Mouse (Mus musculus) MEL (cell line): ENCODE results near the gene Med31. TPM values are rescaled to one million over a fixed set of nuclear protein-coding genes. Genes with fewer than 3 reads are reported as not detected.

Experiments used
- DNase-seq: peaks from one replicate; pipeline ENCODE4 v3.0.0; 2011; ENCODE audit warnings: low read depth, low spot score
- H3K27ac ChIP-seq: 2 replicates; pipeline ENCODE4 v1.5.1; 2012; ENCODE audit warnings: low read depth, mild to moderate bottlenecking, control low read depth, low read length, moderate library complexity; ENCODE audit not compliant: control insufficient read depth
- H3K27me3 ChIP-seq, 2 experiments: fragments of 150-350 bp in 1 of 2; sonication (generic) in 1 of 2; 2 replicates each; pipeline ENCODE4 v1.6.1; 2012; ENCODE audit warnings: low read length in 2 of 2, mild to moderate bottlenecking in 2 of 2, improper control_type of control experiment in 1 of 2, moderate library complexity in 1 of 2; ENCODE audit not compliant: insufficient read depth in 2 of 2, control insufficient read depth in 1 of 2
- H3K36me3 ChIP-seq, 2 experiments: 2 replicates each; pipeline ENCODE4 v1.6.1; 2012 to 2014; ENCODE audit warnings: low read length in 2 of 2, improper control_type of control experiment in 1 of 2, inconsistent platforms in 1 of 2, mild to moderate bottlenecking in 1 of 2; ENCODE audit not compliant: insufficient read depth in 2 of 2, control insufficient read depth in 1 of 2
- H3K4me1 ChIP-seq, 2 experiments: fragments of 150-350 bp in 1 of 2; sonication (generic) in 1 of 2; 2 replicates each; pipeline ENCODE4 v1.6.1; 2012; ENCODE audit warnings: low read length in 2 of 2, improper control_type of control experiment in 1 of 2, mild to moderate bottlenecking in 1 of 2; ENCODE audit not compliant: insufficient read depth in 2 of 2, control insufficient read depth in 1 of 2
- H3K4me3 ChIP-seq, 2 experiments: fragments of 150-350 bp in 1 of 2; sonication (generic) in 1 of 2; 2 replicates each; pipeline ENCODE4 v1.5.1; 2012; ENCODE audit warnings: low read depth in 2 of 2, low read length in 2 of 2, mild to moderate bottlenecking in 2 of 2, moderate library complexity in 2 of 2, control low read depth in 1 of 2, improper control_type of control experiment in 1 of 2; ENCODE audit not compliant: control insufficient read depth in 1 of 2, insufficient read depth in 1 of 2
- H3K79me2 ChIP-seq: 2 replicates; pipeline ENCODE4 v1.6.1; 2012; ENCODE audit warnings: mild to moderate bottlenecking, low read length, moderate library complexity; ENCODE audit not compliant: control insufficient read depth, poor library complexity, insufficient read depth
- H3K9ac ChIP-seq: 2 replicates; pipeline ENCODE4 v1.6.1; 2012; ENCODE audit warnings: low read depth, mild to moderate bottlenecking, control low read depth, low read length, moderate library complexity; ENCODE audit not compliant: control insufficient read depth, poor library complexity, severe bottlenecking
- H3K9me3 ChIP-seq: fragments of 150-350 bp; sonication (generic); replicated peaks from 2 replicates; pipeline ENCODE4 v1.6.1; 2012; ENCODE audit warnings: mild to moderate bottlenecking, low read length, improper control_type of control experiment, moderate library complexity; ENCODE audit not compliant: insufficient read depth
- BHLHE40 ChIP-seq: IDR thresholded peaks from 2 replicates; pipeline ENCODE4 v1.6.1; 2012; ENCODE audit warnings: low read depth, mild to moderate bottlenecking, inconsistent platforms, low read length, improper control_type of control experiment, borderline replicate concordance
- CHD1 ChIP-seq: IDR thresholded peaks from 2 replicates; pipeline ENCODE4 v1.6.1; 2012; ENCODE audit warnings: low read depth, mild to moderate bottlenecking, inconsistent platforms, low read length, improper control_type of control experiment
- CTCF ChIP-seq, 3 experiments: IDR thresholded peaks in 2 of 3; conservative IDR thresholded peaks in 1 of 3; 2 replicates each; pipeline ENCODE4 v1.5.1; 2011 to 2012; ENCODE audit warnings: low read length in 3 of 3, low read depth in 2 of 3, mild to moderate bottlenecking in 2 of 3, improper control_type of control experiment in 1 of 3, inconsistent platforms in 1 of 3, mixed read lengths in 1 of 3, moderate library complexity in 1 of 3; ENCODE audit not compliant: control insufficient read depth in 1 of 3, insufficient read depth in 1 of 3, poor library complexity in 1 of 3, severe bottlenecking in 1 of 3
- E2F4 ChIP-seq: IDR thresholded peaks from 2 replicates; pipeline ENCODE4 v1.6.1; 2011; ENCODE audit warnings: low read depth, low read length, improper control_type of control experiment, borderline replicate concordance
- ELF1 ChIP-seq: IDR thresholded peaks from 2 replicates; pipeline ENCODE4 v1.6.1; 2014; ENCODE audit warnings: low read depth, mild to moderate bottlenecking, inconsistent platforms, low read length, improper control_type of control experiment, moderate library complexity
- EP300 ChIP-seq, 2 experiments: IDR thresholded peaks; 2 replicates each; pipeline ENCODE4 v1.6.1; 2011; ENCODE audit warnings: improper control_type of control experiment in 2 of 2, low read length in 2 of 2, low read depth in 1 of 2, mild to moderate bottlenecking in 1 of 2
- GABPA ChIP-seq: IDR thresholded peaks from 2 replicates; pipeline ENCODE4 v1.6.1; 2012; ENCODE audit warnings: low read depth, mild to moderate bottlenecking, inconsistent platforms, low read length, improper control_type of control experiment, moderate library complexity
- GATA1 ChIP-seq: IDR thresholded peaks from 2 replicates; pipeline ENCODE4 v1.6.1; 2011; ENCODE audit warnings: low read depth, low read length, improper control_type of control experiment
- HCFC1 ChIP-seq: IDR thresholded peaks from 2 replicates; pipeline ENCODE4 v1.6.1; 2012; ENCODE audit warnings: low read depth, mild to moderate bottlenecking, inconsistent platforms, low read length, improper control_type of control experiment, moderate library complexity
- JUND ChIP-seq: IDR thresholded peaks from 2 replicates; pipeline ENCODE4 v1.6.1; 2011; ENCODE audit warnings: low read depth, mild to moderate bottlenecking, improper control_type of control experiment, low read length
- MAZ ChIP-seq: IDR thresholded peaks from 2 replicates; pipeline ENCODE4 v1.6.1; 2012; ENCODE audit warnings: low read depth, mild to moderate bottlenecking, inconsistent platforms, low read length, improper control_type of control experiment
- MEF2A ChIP-seq: IDR thresholded peaks from 2 replicates; pipeline ENCODE4 v1.6.1; 2014; ENCODE audit warnings: low read depth, mild to moderate bottlenecking, inconsistent platforms, low read length, improper control_type of control experiment; ENCODE audit not compliant: poor library complexity, insufficient replicate concordance, severe bottlenecking; ENCODE audit errors: extremely low read depth
- MXI1 ChIP-seq: IDR thresholded peaks from 2 replicates; pipeline ENCODE4 v1.6.1; 2011; ENCODE audit warnings: mild to moderate bottlenecking, low read depth, low read length, improper control_type of control experiment
- MYB ChIP-seq: IDR thresholded peaks from 2 replicates; pipeline ENCODE4 v1.6.1; 2011; ENCODE audit warnings: mild to moderate bottlenecking, low read depth, low read length, improper control_type of control experiment
- POLR2AphosphoS2 ChIP-seq: IDR thresholded peaks from 2 replicates; pipeline ENCODE4 v1.6.1; 2011; ENCODE audit warnings: low read length, improper control_type of control experiment
- POLR2AphosphoS5 ChIP-seq: IDR thresholded peaks from 2 replicates; pipeline ENCODE4 v1.6.1; 2012; ENCODE audit warnings: low read depth, borderline replicate concordance, mild to moderate bottlenecking, inconsistent platforms, low read length, moderate library complexity, mixed read lengths
- RAD21 ChIP-seq: IDR thresholded peaks from 2 replicates; pipeline ENCODE4 v1.6.1; 2011; ENCODE audit warnings: mild to moderate bottlenecking, low read depth, low read length, improper control_type of control experiment
- RCOR1 ChIP-seq: IDR thresholded peaks from 2 replicates; pipeline ENCODE4 v1.6.1; 2012; ENCODE audit warnings: low read depth, mild to moderate bottlenecking, inconsistent platforms, low read length, improper control_type of control experiment
- SIN3A ChIP-seq: IDR thresholded peaks from 2 replicates; pipeline ENCODE4 v1.6.1; 2012; ENCODE audit warnings: low read length, improper control_type of control experiment, inconsistent platforms
- TAL1 ChIP-seq: IDR thresholded peaks from 2 replicates; pipeline ENCODE4 v1.6.1; 2012; ENCODE audit warnings: mild to moderate bottlenecking, inconsistent platforms, low read length, moderate library complexity, mixed read lengths
- TBP ChIP-seq: IDR thresholded peaks from 2 replicates; pipeline ENCODE4 v1.8.0; 2011; ENCODE audit warnings: low read depth, low read length, improper control_type of control experiment
- TCF12 ChIP-seq: IDR thresholded peaks from 2 replicates; pipeline ENCODE4 v1.6.1; 2014; ENCODE audit warnings: low read depth, mild to moderate bottlenecking, inconsistent platforms, low read length, improper control_type of control experiment, moderate library complexity
- UBTF ChIP-seq: IDR thresholded peaks from 2 replicates; pipeline ENCODE4 v1.6.1; 2012; ENCODE audit warnings: low read depth, mild to moderate bottlenecking, inconsistent platforms, low read length, improper control_type of control experiment, moderate library complexity, borderline replicate concordance; ENCODE audit not compliant: insufficient read depth
- ZKSCAN1 ChIP-seq: IDR thresholded peaks from 2 replicates; pipeline ENCODE4 v1.6.1; 2012; ENCODE audit warnings: low read depth, mild to moderate bottlenecking, inconsistent platforms, low read length, improper control_type of control experiment, moderate library complexity
- polyA plus RNA-seq, 2 experiments: library from polyadenylated mRNA; stranded (reverse) in 1 of 2; unstranded in 1 of 2; fragments of >175 nt in 1 of 2; fragments of >200 nt in 1 of 2; gene quantifications; 2 replicates each; pipeline versions ENCODE4 v1.2.1 to v1.2.4; 2012; ENCODE audit warnings: low replicate concordance in 2 of 2, low read depth in 1 of 2; ENCODE audit not compliant: insufficient read length in 2 of 2, insufficient read depth in 1 of 2, missing spikeins in 1 of 2
- total RNA-seq: library from RNA; depleted of rRNA; stranded (reverse); fragments of 300-350 nt; gene quantifications from 2 replicates; pipeline ENCODE4 v1.2.3, GENCODE M21; 2012

Gene Med31
- total and polyA plus RNA-seq, 3 experiments: 12.1 to 21.1 TPM; not detected in 1

- DNase-seq: no peak
- H3K4me3 ChIP-seq: no peak overlapping the region
- TF ChIP-seq GATA1: no peak
- no peak for TF ChIP-seq UBTF
- TF ChIP-seq MYB: no peak
- TF ChIP-seq E2F4: no peak
- TF ChIP-seq RCOR1: no peak
- TF ChIP-seq BHLHE40: no peak
- TF ChIP-seq MXI1: no peak
- no peaks in the 10 kb centered on the region for H3K79me2 ChIP-seq
- no peaks in the 10 kb centered on the region for H3K36me3 ChIP-seq
- H3K4me1 ChIP-seq: no peaks in the 10 kb centered on the region
- no peak overlapping the region for H3K27ac ChIP-seq
- H3K9me3 ChIP-seq: no peaks in the 10 kb centered on the region
- peaks cover 33 to 41% of the 10 kb centered on the region in 2 experiments for H3K27me3 ChIP-seq
- H3K9ac ChIP-seq: no peak overlapping the region
These were observed 17.6 kb upstream of the Med31 start for GRCm38 (mm10) chr11:72232991-72233390.

- Histone ChIP-seq H3K4me1 (no peaks in the 10 kb centered on the region), H3K27ac (no peak overlapping the region), H3K36me3 (no peaks in the 10 kb centered on the region), H3K4me3 (no peak overlapping the region), H3K79me2 (no peaks in the 10 kb centered on the region), H3K9ac (no peak overlapping the region), H3K9me3 (no peaks in the 10 kb centered on the region), H3K27me3 (peaks cover 33 to 42% of the 10 kb centered on the region in 2 experiments)
- no peak for DNase-seq
- no peak for TF ChIP-seq RAD21
These were observed 16.7 kb upstream of the Med31 start for GRCm38 (mm10) chr11:72232068-72232467.

- Histone ChIP-seq H3K9me3 (no peaks in the 10 kb centered on the region), H3K36me3 (no peaks in the 10 kb centered on the region), H3K9ac (no peak overlapping the region), H3K4me1 (peaks cover 0 to 5% of the 10 kb centered on the region in 2 experiments; a peak in 2 of 4 replicates), H3K27ac (no peak overlapping the region), H3K79me2 (no peaks in the 10 kb centered on the region), H3K27me3 (peaks cover 25 to 27% of the 10 kb centered on the region in 2 experiments), H3K4me3 (no peak overlapping the region)
- no peak for TF ChIP-seq ELF1
- no peak for TF ChIP-seq ZKSCAN1
- no peak for TF ChIP-seq POLR2AphosphoS5
- TF ChIP-seq MEF2A: no peak
- no peak for TF ChIP-seq MXI1
- no peak for TF ChIP-seq RAD21
- no peak for TF ChIP-seq MAZ
- TF ChIP-seq GABPA: no peak
- no peak for TF ChIP-seq TBP
- no peak for TF ChIP-seq EP300 (IDR thresholded peaks at IDR 0.05; ENCODE audit: low read depth in 1 of 2, low read length in 2 of 2)
- TF ChIP-seq TAL1: no peak
- no peak for TF ChIP-seq CTCF (IDR thresholded peaks at IDR 0.05 in 2 of 3, conservative IDR thresholded peaks at IDR 0.05 in 1 of 3; ENCODE audit: control insufficient read depth in 1 of 3, insufficient read depth in 1 of 3, low read depth in 2 of 3, low read length in 3 of 3, poor library complexity in 1 of 3, severe bottlenecking in 1 of 3)
- no peak for TF ChIP-seq RCOR1
- TF ChIP-seq BHLHE40: no peak
- no peak for TF ChIP-seq CHD1
- no peak for TF ChIP-seq JUND
- no peak for TF ChIP-seq SIN3A
- TF ChIP-seq HCFC1: no peak
- TF ChIP-seq TCF12: no peak
- no peak for TF ChIP-seq POLR2AphosphoS2
- DNase-seq: no peak
These were observed 13.1 kb upstream of the Med31 start for GRCm38 (mm10) chr11:72228513-72228912.
